Mouse (Mus musculus) forebrain, embryonic 11.5 days (tissue): Measurements from ENCODE around the gene Zfand3. TPM values are rescaled to one million over a fixed set of nuclear protein-coding genes. Genes with fewer than 3 reads are reported as not detected.

Experiments
- ATAC-seq: fragments of 200-750 bp; cut with Nextera tagmentation; replicated peaks from 2 replicates; pipeline ENCODE4 v1.8.0; 2017; ENCODE audit warnings: moderate TSS enrichment; ENCODE audit not compliant: low FRiP score
- DNase-seq: peaks from one replicate; pipeline ENCODE4 v3.0.0-alpha.2; 2017; ENCODE audit warnings: low spot score
- H3K27ac ChIP-seq: fragments of 300-500 bp; sonication (generic); 2 replicates; pipeline ENCODE4 v1.5.1; 2014; ENCODE audit warnings: low read depth, low read length
- H3K27me3 ChIP-seq: fragments of 300-500 bp; sonication (generic); 2 replicates; pipeline ENCODE4 v1.6.1; 2014; ENCODE audit warnings: mild to moderate bottlenecking, low read length, mixed read lengths; ENCODE audit not compliant: control insufficient read depth, insufficient read depth
- H3K36me3 ChIP-seq: fragments of 300-500 bp; sonication (generic); 2 replicates; pipeline ENCODE4 v1.6.1; 2014; ENCODE audit warnings: mild to moderate bottlenecking, low read length, moderate library complexity, mixed read lengths; ENCODE audit not compliant: control insufficient read depth, insufficient read depth
- H3K4me1 ChIP-seq: fragments of 300-500 bp; sonication (generic); replicated peaks from 2 replicates; pipeline ENCODE4 v1.6.1; 2014; ENCODE audit warnings: low read length, mixed read lengths; ENCODE audit not compliant: control insufficient read depth, insufficient read depth
- H3K4me2 ChIP-seq: fragments of 300-500 bp; sonication (generic); 2 replicates; pipeline ENCODE4 v1.6.1; 2014; ENCODE audit warnings: low read depth, mild to moderate bottlenecking, low read length, moderate library complexity, mixed read lengths; ENCODE audit not compliant: severe bottlenecking
- H3K4me3 ChIP-seq: fragments of 300-500 bp; sonication (generic); 2 replicates; pipeline ENCODE4 v1.5.1; 2014; ENCODE audit warnings: low read depth, low read length
- H3K9ac ChIP-seq: fragments of 300-500 bp; sonication (generic); 2 replicates; pipeline ENCODE4 v1.6.1; 2014; ENCODE audit warnings: low read length
- H3K9me3 ChIP-seq: fragments of 300-500 bp; sonication (generic); 2 replicates; pipeline ENCODE4 v1.6.1; 2016; ENCODE audit warnings: low read length, mixed read lengths; ENCODE audit not compliant: control insufficient read depth
- WGBS: fragments of 180-500 bp; shearing (Covaris S2); extraction: QIAGEN DNeasy Blood & Tissue Kit; methylation state at CpG from one replicate; pipeline ENCODE4 v1.1.7; 2014; 5-methylcytosine and 5-hydroxymethylcytosine counted together
- polyA plus RNA-seq: library from polyadenylated mRNA; unstranded; fragments of >200 nt; fragmentation: Nextera tagmentation; extraction: Ambion mirVana; gene quantifications from 2 replicates; pipeline ENCODE4 v1.2.1, GENCODE M21; 2014

Zfand3 gene
- polyA plus RNA-seq, 1 experiment from 2014 or later = 55.8 TPM

DNA sequence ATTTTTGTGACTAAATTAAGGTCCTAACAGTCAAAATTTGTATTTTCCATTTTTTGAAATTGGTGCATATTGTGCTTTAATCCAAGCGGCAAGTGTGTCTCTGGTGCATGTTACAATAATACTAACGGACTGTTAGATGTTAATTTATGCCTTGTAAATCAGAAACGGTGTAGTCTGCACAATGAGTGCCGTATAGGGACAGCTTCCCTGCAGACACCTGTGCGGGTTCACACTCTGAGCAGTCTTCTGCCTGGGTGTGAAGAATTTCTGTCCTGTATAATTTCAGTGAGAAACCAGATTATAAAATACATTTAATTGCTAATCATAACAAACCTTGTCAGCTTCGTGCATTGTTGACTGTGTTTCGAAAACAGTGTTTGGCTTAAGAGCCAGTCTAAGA, 124.7 kb downstream of the Zfand3 start:
- ATAC-seq (no peak), DNase-seq (no peak)
- no peaks in the 10 kb centered on the region for H3K36me3 ChIP-seq
- H3K9ac ChIP-seq = no peak overlapping the region
- no peak overlapping the region for H3K4me2 ChIP-seq
- H3K9me3 ChIP-seq = no peaks in the 10 kb centered on the region
- H3K27ac ChIP-seq = no peak overlapping the region
- no peak overlapping the region for H3K4me3 ChIP-seq
- H3K27me3 ChIP-seq = no peaks in the 10 kb centered on the region
- WGBS = 84% methylated on average over 7 of the region's 7 CpGs
- 0 out of 2 replicates have a peak, but pooled peaks cover 3% of the 10 kb centered on the region for H3K4me1 ChIP-seq

DNA sequence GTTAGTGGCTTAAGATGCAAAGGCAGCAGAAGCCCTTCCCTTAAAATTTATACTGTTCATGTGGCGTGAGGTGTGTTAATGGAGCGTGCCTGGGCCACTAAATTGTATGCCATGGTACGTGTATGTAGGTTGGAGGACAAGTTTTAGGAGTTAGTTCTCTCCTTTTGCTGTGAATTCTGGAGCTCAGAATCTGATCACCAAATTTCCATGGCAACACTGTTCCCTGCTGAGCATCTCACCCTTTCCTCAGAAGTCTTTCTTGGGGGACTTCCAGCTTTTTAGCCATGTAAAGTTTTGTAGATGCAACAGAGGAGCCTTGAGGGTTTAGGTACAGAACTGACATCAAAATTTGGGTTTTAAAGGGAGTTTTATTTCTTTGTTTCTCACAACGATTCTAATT, 125.8 kb downstream of the Zfand3 start:
- no peaks in the 10 kb centered on the region; the same call in 1 of the 2 replicates for H3K36me3 ChIP-seq
- no peak overlapping the region for H3K4me2 ChIP-seq
- no peaks in the 10 kb centered on the region for H3K27me3 ChIP-seq
- H3K4me3 ChIP-seq = no peak overlapping the region
- 0 out of 2 replicates have a peak, but pooled peaks cover 3% of the 10 kb centered on the region for H3K4me1 ChIP-seq
- no peak for ATAC-seq
- DNase-seq = no peak
- no peaks in the 10 kb centered on the region for H3K9me3 ChIP-seq
- H3K27ac ChIP-seq = no peak overlapping the region
- no peak overlapping the region for H3K9ac ChIP-seq
- WGBS = 85% methylated on average over 4 of the region's 4 CpGs

DNA sequence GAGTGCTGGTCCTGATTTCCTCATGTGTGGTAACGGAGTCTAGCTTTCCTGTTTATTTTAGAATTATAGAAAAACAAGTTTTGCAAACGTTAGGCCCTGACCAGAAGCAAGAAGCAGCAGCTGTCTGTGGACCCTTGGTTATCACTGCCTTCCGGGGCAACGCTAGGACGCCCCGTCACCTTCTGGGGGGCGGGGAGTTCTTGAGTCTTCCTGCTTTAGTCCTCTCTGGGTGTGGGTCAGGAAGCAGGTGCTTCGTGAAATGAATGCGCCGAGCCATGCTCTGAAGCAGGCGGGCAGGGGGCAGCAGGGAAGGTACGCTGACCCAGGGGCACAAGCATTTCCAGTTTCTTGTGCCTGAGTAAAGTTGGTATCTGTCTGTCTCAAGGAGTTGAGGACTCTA, 129.1 kb downstream of the Zfand3 start:
- no peaks in the 10 kb centered on the region for H3K27me3 ChIP-seq
- no peak overlapping the region for H3K27ac ChIP-seq
- H3K36me3 ChIP-seq = no peaks in the 10 kb centered on the region; the same call in 1 of the 2 replicates
- H3K4me2 ChIP-seq = no peak overlapping the region
- no peak overlapping the region for H3K9ac ChIP-seq
- ATAC-seq (no peak), DNase-seq (no peak)
- 0 out of 2 replicates have a peak, but pooled peaks cover 3% of the 10 kb centered on the region for H3K4me1 ChIP-seq
- WGBS = 87% methylated on average over 12 of the region's 12 CpGs
- no peaks in the 10 kb centered on the region for H3K9me3 ChIP-seq
- no peak overlapping the region for H3K4me3 ChIP-seq

DNA sequence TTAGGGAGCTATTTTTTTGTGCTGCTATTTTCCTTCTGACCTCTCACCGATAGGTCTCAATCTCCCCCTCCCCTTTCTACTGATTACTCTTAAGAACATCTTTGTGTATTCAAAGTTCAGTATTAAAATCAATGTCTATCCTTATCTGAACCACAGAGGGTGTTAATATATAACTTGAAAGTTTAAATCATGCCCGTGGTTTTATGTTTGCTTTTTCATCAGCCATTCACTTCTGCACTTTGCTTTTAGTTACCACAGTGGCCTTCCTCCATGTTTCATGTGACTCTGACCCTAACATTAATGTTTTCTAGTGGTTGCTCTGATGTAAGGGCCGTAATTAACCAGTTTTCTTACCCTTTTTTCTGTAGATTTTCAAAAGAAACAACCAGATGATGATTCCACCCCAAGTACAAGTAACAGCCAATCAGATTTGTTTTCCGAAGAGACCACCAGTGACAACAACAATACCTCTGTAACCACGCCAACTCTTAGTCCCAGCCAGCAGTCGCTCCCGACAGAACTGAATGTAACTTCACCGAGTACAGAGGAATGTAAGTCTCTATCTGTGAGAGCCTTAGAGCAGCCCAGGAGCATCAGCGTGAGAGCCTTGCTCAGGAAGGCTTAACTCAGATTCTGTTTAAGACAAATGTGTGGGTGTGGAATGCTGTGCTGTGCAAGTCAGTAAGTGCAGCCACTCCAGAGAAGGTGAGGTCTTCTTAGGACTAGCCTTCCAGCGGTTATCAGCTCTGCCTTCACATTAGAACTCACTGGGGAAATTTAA, 130.6 kb downstream of the Zfand3 start:
- Histone ChIP-seq H3K27me3 (no peaks in the 10 kb centered on the region), H3K27ac (no peak overlapping the region), H3K4me3 (no peak overlapping the region), H3K9me3 (no peaks in the 10 kb centered on the region), H3K4me1 (no peaks in the 10 kb centered on the region), H3K36me3 (no peaks in the 10 kb centered on the region; the same call in 1 of the 2 replicates), H3K4me2 (no peak overlapping the region), H3K9ac (no peak overlapping the region)
- DNase-seq (no peak), ATAC-seq (no peak)
- whole genome bisulfite sequencing = 83% methylated on average over 10 of the region's 10 CpGs

- WGBS = 95% methylated on average over 6 of the region's 6 CpGs
- ATAC-seq (no peak), DNase-seq (no peak)
- Histone ChIP-seq H3K4me1 (no peaks in the 10 kb centered on the region), H3K4me3 (no peak overlapping the region), H3K36me3 (no peaks in the 10 kb centered on the region; the same call in 1 of the 2 replicates), H3K9ac (no peak overlapping the region), H3K4me2 (no peak overlapping the region), H3K9me3 (no peaks in the 10 kb centered on the region), H3K27ac (no peak overlapping the region), H3K27me3 (no peaks in the 10 kb centered on the region)
Measured at GRCm38 (mm10) chr17:30135890-30136289, 131.4 kb downstream of the Zfand3 start.

DNA sequence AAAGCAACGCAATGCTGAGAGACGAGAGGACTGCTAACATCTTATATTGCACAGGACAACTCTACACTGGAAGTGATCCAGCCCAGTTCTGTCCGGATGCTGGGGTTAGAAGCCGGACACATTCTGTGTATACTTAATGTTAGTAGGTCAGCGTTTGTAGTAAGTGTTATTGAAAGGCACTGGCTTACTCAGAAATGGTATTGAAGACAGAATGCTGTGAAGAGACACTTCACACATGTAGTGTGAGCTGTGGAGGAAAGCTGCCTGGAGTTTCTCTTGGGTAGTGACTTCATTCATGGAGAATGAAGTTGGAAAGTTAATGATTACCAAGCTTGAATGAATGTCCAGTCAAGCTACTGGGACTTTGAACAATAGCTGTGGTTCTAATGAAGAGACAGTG, 132.2 kb downstream of the Zfand3 start:
- 99% methylated on average over 5 of the region's 5 CpGs for WGBS
- no peaks in the 10 kb centered on the region for H3K27me3 ChIP-seq
- H3K4me3 ChIP-seq = no peak overlapping the region
- H3K9me3 ChIP-seq = no peaks in the 10 kb centered on the region
- no peaks in the 10 kb centered on the region for H3K4me1 ChIP-seq
- no peaks in the 10 kb centered on the region; the same call in 1 of the 2 replicates for H3K36me3 ChIP-seq
- no peak overlapping the region for H3K27ac ChIP-seq
- H3K4me2 ChIP-seq = no peak overlapping the region
- no peak overlapping the region for H3K9ac ChIP-seq
- no peak for ATAC-seq
- DNase-seq = no peak

- Histone ChIP-seq H3K4me3 (no peak overlapping the region), H3K36me3 (no peaks in the 10 kb centered on the region; the same call in 1 of the 2 replicates), H3K4me2 (no peak overlapping the region), H3K27me3 (no peaks in the 10 kb centered on the region), H3K4me1 (no peaks in the 10 kb centered on the region), H3K27ac (no peak overlapping the region), H3K9me3 (no peaks in the 10 kb centered on the region), H3K9ac (no peak overlapping the region)
- 93% methylated on average over 4 of the region's 4 CpGs for WGBS
- no peak for ATAC-seq
- DNase-seq = no peak
Measured at GRCm38 (mm10) chr17:30137115-30137514, 132.6 kb downstream of the Zfand3 start.

DNA sequence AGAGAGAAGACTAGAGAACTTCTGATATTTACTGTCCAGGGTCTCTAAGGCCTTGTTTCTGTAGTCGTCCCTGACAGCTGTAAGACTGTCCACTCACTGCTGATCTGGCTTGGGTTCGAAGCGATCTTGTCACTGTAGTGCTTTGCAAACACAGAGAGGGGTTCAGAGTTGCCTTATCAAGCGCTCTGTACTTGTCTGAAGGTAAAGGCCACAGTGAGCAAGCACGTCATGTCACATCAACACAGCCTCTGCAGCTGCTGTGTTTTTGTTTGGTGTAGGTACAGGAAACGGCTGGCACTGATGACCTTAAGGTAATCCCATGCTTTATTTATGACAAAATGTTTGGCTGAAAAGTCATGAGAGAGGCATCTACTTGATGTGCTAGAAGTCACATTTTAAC, 139.6 kb downstream of the Zfand3 start:
- Histone ChIP-seq H3K27me3 (no peaks in the 10 kb centered on the region), H3K36me3 (no peaks in the 10 kb centered on the region), H3K4me1 (no peaks in the 10 kb centered on the region; the same call in 1 of the 2 replicates), H3K4me3 (no peak overlapping the region), H3K9me3 (no peaks in the 10 kb centered on the region), H3K27ac (no peak overlapping the region), H3K4me2 (no peak overlapping the region), H3K9ac (no peak overlapping the region)
- ATAC-seq (no peak), DNase-seq (no peak)
- WGBS = 85% methylated on average over 6 of the region's 6 CpGs
